Mouse (Mus musculus) forebrain, embryonic 11.5 days (tissue): ENCODE results near the gene Kbtbd6. TPM values are rescaled to one million over a fixed set of nuclear protein-coding genes. Genes with fewer than 3 reads are reported as not detected.

Experiments used
- polyA plus RNA-seq: library from polyadenylated mRNA; unstranded; fragments of >200 nt; fragmentation: Nextera tagmentation; extraction: Ambion mirVana; gene quantifications from 2 replicates; pipeline ENCODE4 v1.2.1, GENCODE M21; 2014

Gene Kbtbd6
- polyA plus RNA-seq, 1 experiment from 2014 or later, result 7.9 TPM

Other genes starting within 250 kb of the Kbtbd6 start
- gene Zfp957, start 204.5 kb upstream of the Kbtbd6 start, polyA plus RNA-seq, result not detected in 2 replicates
- 72.4 and 75.8 TPM in 2 replicates for gene Rgcc, start 150.2 kb upstream of the Kbtbd6 start, polyA plus RNA-seq
- gene Naa16, start 61.1 kb upstream of the Kbtbd6 start, polyA plus RNA-seq, result 48.5 and 49.1 TPM in 2 replicates
- gene Mtrf1, start 54.1 kb upstream of the Kbtbd6 start, polyA plus RNA-seq, result 10.5 and 11.1 TPM in 2 replicates
- gene Kbtbd7, start 25.3 kb upstream of the Kbtbd6 start, polyA plus RNA-seq, result 19.7 and 21.3 TPM in 2 replicates
- gene Elf1, start 29.4 kb downstream of the Kbtbd6 start, polyA plus RNA-seq, result 7.5 and 7.6 TPM in 2 replicates
- 58.4 and 58.6 TPM in 2 replicates for gene Wbp4, start 29.7 kb downstream of the Kbtbd6 start, polyA plus RNA-seq
- 149 and 150 TPM in 2 replicates for gene Sugt1, start 135.9 kb downstream of the Kbtbd6 start, polyA plus RNA-seq
- 3.4 and 4.1 TPM in 2 replicates for gene Cnmd, start 210.3 kb downstream of the Kbtbd6 start, polyA plus RNA-seq